Mouse (Mus musculus) kidney, embryonic 15.5 days (tissue): ENCODE measurements around the gene Six4. TPM values are rescaled to one million over a fixed set of nuclear protein-coding genes. Genes with fewer than 3 reads are reported as not detected.
"Not testable (repeated sequence)": the region's sequence is repeated elsewhere in the genome, so short reads cannot be mapped to it uniquely, and the experiment has no call there.

Source experiments
- ATAC-seq: fragments of 200-750 bp; cut with Nextera tagmentation; replicated peaks from 2 replicates; pipeline ENCODE4 v1.8.0; 2017; ENCODE audit warnings: moderate TSS enrichment; ENCODE audit not compliant: low FRiP score
- H3K27ac ChIP-seq: fragments of 300-500 bp; sonication (generic); 2 replicates; pipeline ENCODE4 v1.5.1; 2015; ENCODE audit warnings: mild to moderate bottlenecking, inconsistent platforms
- H3K27me3 ChIP-seq: fragments of 300-500 bp; sonication (generic); 2 replicates; pipeline ENCODE4 v1.6.1; 2015; ENCODE audit warnings: inconsistent platforms
- H3K36me3 ChIP-seq: fragments of 300-500 bp; sonication (generic); 2 replicates; pipeline ENCODE4 v1.6.1; 2015; ENCODE audit warnings: inconsistent platforms
- H3K4me1 ChIP-seq: fragments of 300-500 bp; sonication (generic); 2 replicates; pipeline ENCODE4 v1.6.1; 2015; ENCODE audit warnings: inconsistent platforms
- H3K4me2 ChIP-seq: fragments of 300-500 bp; sonication (generic); 2 replicates; pipeline ENCODE4 v1.6.1; 2015; ENCODE audit warnings: moderate library complexity, mild to moderate bottlenecking, inconsistent platforms
- H3K4me3 ChIP-seq: fragments of 300-500 bp; sonication (generic); replicated peaks from 2 replicates; pipeline ENCODE4 v1.5.1; 2015; ENCODE audit warnings: mild to moderate bottlenecking, inconsistent platforms
- H3K9ac ChIP-seq: fragments of 300-500 bp; sonication (generic); 2 replicates; pipeline ENCODE4 v1.6.1; 2015; ENCODE audit warnings: mild to moderate bottlenecking, inconsistent platforms
- H3K9me3 ChIP-seq: fragments of 300-500 bp; sonication (generic); replicated peaks from 2 replicates; pipeline ENCODE4 v1.6.1; 2016; ENCODE audit warnings: inconsistent platforms
- WGBS: fragments of 180-500 bp; shearing (Covaris S2); methylation state at CpG from one replicate; pipeline ENCODE4 v1.1.7; 2015; ENCODE audit warnings: mixed read lengths; 5-methylcytosine and 5-hydroxymethylcytosine counted together
- polyA plus RNA-seq: library from polyadenylated mRNA; unstranded; fragments of >200 nt; fragmentation: Nextera tagmentation; extraction: Ambion mirVana; gene quantifications from 2 replicates; pipeline ENCODE4 v1.2.1, GENCODE M21; 2015

Six4 gene
- polyA plus RNA-seq, 1 experiment from 2014 or later, result 4.2 TPM

DNA sequence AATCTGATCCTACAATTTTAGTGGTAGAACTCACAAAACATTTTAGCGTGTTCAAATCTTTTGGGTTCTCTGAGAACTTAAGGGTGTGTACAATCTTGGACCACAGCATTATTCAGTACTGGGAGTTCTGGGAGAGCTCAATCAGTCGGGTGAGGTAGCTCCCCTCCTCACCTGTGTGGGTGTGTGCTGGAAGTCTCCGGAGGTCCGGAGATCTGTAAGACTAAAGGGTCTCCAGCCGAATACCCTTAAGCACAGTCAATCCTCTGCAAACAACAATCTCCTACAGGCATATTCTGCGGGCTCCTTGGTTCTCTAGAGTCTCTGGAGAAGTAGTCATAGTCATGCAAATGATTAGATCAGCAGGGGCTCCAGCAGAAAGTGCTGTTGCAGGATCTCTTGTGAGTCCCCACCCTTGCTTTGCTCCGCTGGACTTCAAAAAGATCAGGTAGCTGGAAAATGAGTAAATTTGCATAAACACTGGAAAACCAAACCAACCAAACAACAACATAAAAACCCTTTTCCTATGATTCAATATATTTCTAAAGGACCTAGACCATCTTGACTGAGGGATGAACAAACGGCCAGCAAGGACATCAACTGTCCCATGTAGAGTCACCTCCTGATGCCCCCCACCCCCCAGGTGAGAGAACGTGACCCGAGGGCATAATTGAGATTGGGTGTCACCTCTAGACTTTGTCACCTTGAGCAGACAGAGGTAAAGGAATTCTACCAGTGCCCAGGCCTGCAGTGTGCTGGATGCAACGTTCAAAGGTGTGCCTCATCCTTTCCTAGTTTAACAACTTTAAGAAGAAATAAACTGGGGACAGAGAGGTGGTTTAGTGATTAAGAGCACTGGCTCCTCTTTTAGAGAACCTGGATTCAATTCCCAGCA, 27.3 kb downstream of the Six4 start:
- H3K4me1 ChIP-seq, result no peaks in the 10 kb centered on the region
- no peaks in the 10 kb centered on the region for H3K36me3 ChIP-seq
- no peak for ATAC-seq
- no peak overlapping the region for H3K4me3 ChIP-seq
- H3K9ac ChIP-seq, result no peak overlapping the region
- H3K27ac ChIP-seq, result no peak overlapping the region
- no peak overlapping the region for H3K4me2 ChIP-seq
- WGBS, result 29% methylated on average over 11 of the region's 11 CpGs
- H3K27me3 ChIP-seq, result no peaks in the 10 kb centered on the region
- no peaks in the 10 kb centered on the region for H3K9me3 ChIP-seq

DNA sequence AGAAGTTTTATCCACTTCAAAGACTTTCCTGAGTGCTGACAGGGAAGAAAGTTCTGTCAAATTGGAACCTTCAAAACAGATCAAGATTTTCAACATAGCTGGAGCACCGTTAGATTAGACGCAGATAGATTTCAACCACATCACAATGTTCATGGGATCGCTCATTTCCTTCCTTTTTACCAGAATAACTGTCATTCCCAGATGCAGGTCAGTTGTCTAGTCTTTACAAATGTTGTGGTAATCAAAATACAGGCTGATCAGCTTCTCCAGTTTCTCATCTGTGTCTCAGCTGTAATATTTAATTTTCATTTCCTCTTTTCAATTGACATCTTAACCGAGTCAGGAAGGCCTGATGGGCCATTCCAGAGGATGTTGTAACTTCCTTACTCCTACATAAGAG, 29.5 kb downstream of the Six4 start:
- H3K4me2 ChIP-seq, result no peak overlapping the region
- no peaks in the 10 kb centered on the region for H3K4me1 ChIP-seq
- H3K9ac ChIP-seq, result no peak overlapping the region
- no peaks in the 10 kb centered on the region for H3K36me3 ChIP-seq
- H3K27ac ChIP-seq, result no peak overlapping the region
- no peaks in the 10 kb centered on the region for H3K9me3 ChIP-seq
- H3K27me3 ChIP-seq, result no peaks in the 10 kb centered on the region
- WGBS, result 85% methylated on average over 4 of the region's 4 CpGs
- H3K4me3 ChIP-seq, result no peak overlapping the region
- ATAC-seq, result no peak

DNA sequence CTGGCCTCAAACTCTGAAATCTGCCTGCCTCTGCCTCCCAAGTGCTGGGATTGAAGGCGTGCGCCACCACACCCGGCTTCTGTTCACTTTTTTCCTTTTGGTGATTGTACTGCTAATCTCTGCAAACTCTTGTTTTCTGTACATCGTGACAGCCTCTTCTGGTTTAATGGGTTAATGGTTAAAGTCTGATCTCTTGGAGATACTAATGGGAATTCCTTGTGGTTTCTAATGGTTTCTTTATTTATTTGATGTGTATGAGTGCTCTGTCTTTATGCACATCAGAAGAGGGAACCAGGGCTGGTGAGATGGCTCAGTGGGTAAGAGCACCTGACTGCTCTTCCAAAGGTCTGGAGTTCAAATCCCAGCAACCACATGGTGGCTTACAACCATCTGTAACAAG, 31.4 kb downstream of the Six4 start:
- H3K4me3 ChIP-seq, H3K9me3 ChIP-seq, H3K4me1 ChIP-seq, H3K9ac ChIP-seq, H3K27me3 ChIP-seq, H3K27ac ChIP-seq, H3K4me2 ChIP-seq, ATAC-seq, H3K36me3 ChIP-seq: not testable (repeated sequence)
- 89% methylated on average over 4 of the region's 4 CpGs for WGBS

DNA sequence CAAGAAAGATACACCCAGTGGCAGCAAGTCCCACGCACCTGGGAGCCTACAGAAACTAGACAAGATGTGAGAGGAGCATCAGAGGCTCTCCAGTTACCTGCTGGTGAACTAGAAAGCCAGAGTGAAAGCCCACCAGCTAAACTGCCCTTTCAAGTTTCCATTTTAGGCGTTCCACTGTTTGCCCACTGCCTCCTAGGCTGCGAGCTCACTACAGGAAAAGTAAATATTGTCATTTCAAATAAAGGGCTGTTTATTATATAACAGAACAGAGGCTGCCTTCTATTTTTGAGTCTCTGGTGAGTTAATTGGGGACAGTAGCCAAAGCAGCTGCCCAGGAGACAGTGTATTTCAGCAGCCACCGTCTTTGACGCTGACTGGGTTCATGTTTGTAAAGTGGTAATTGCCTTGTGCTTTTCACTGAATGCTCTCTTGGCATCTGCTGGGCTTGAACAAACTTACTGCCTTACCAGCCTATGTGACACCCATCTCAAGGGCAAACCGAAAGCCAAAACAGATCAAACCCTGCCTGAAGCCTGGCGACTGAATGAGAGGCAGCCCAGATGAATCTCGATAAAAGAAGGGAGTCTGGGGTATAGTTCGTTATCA, 52.3 kb downstream of the Six4 start:
- WGBS, result 55% methylated on average over 9 of the region's 9 CpGs
- H3K36me3 ChIP-seq, result no peaks in the 10 kb centered on the region
- H3K9ac ChIP-seq, result no peak overlapping the region
- no peaks in the 10 kb centered on the region for H3K4me1 ChIP-seq
- no peaks in the 10 kb centered on the region for H3K9me3 ChIP-seq
- H3K4me3 ChIP-seq, result no peak overlapping the region
- H3K27ac ChIP-seq, result no peak overlapping the region
- ATAC-seq, result no peak
- peaks cover 23% of the 10 kb centered on the region for H3K27me3 ChIP-seq
- H3K4me2 ChIP-seq, result no peak overlapping the region

DNA sequence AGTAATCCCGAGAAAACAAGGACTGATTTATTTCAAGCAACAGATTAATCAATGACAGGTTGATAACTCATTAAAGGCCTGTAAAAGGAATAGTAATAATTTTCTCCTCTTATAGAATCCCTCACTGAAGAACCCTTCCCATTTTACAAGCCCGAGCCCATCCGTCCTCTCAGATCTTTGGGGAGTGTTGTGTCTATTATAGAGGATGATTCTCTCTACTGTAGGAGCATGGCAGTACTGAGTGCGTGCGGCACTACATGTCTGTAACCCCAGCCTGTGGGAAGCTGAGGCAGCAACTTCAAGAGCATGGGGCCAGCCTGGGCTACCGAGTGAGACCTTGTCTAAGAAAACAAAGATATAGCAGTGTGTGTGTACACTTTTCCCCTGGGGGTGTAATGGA, 55.8 kb downstream of the Six4 start:
- Histone ChIP-seq H3K27ac (no peak overlapping the region), H3K4me1 (peaks cover 18% of the 10 kb centered on the region), H3K36me3 (no peaks in the 10 kb centered on the region), H3K9ac (no peak overlapping the region), H3K4me2 (no peak overlapping the region), H3K4me3 (no peak overlapping the region), H3K9me3 (no peaks in the 10 kb centered on the region), H3K27me3 (peaks cover 58% of the 10 kb centered on the region)
- no peak for ATAC-seq
- WGBS, result 74% methylated on average over 6 of the region's 6 CpGs

DNA sequence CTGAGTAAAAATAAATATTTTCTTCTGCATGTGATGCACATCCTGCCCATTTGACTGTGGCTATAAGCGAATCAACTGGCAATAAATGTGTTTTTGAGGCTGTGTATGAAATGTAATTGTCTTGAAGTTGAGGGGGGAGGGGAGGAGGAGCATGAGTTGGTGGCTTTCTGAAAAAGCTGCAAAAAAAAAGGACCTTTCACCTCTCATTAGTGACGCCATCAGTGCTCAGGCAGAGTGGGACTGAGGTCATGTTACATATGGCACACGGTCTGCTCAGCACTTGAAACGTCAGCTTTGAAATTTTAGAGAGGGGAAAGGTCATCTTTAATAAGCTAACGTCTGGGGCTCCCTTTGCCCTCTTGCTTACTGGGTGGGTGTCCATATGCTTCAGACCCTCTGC, 57.8 kb downstream of the Six4 start:
- no peaks in the 10 kb centered on the region for H3K36me3 ChIP-seq
- peaks cover 78% of the 10 kb centered on the region for H3K27me3 ChIP-seq
- H3K4me3 ChIP-seq, result no peak overlapping the region
- H3K27ac ChIP-seq, result no peak overlapping the region
- ATAC-seq, result no peak
- WGBS, result 16% methylated on average over 5 of the region's 5 CpGs
- peaks cover 25% of the 10 kb centered on the region for H3K4me1 ChIP-seq
- no peak overlapping the region for H3K4me2 ChIP-seq
- no peaks in the 10 kb centered on the region for H3K9me3 ChIP-seq
- H3K9ac ChIP-seq, result no peak overlapping the region

DNA sequence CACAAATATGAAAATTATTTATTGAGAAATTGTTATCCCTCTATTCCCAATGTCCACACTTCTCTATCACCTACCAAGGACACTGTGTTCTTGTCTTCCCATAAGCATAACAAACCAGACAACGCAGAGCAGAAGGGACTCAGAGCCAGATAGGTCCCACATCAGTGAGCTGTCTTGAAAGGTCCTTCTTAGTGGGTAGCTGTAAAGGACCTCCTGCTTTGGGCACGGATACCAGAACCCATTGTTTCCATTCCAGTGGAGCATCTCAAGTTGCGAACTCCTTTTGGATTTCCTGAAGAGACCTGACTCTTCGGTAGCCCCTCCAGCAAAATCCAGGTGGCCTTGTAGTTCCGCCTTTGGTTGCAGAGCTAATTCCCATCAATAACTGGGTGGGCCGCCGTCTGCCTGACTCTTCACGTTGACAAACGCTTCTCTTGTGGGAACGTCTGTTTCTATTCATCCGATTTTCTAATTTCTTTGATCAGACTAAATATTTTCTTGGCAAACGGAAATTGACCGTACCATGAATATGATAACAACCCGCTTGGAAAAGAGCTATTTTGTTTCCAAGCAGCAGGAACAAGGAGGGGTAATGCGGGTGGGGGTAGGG, 58.6 kb downstream of the Six4 start:
- Histone ChIP-seq H3K9me3 (no peaks in the 10 kb centered on the region), H3K36me3 (no peaks in the 10 kb centered on the region), H3K4me1 (peaks cover 30% of the 10 kb centered on the region), H3K4me2 (peak overlapping the region; percentile 95), H3K27ac (no peak overlapping the region), H3K9ac (no peak overlapping the region), H3K4me3 (no peak overlapping the region), H3K27me3 (peaks cover 86% of the 10 kb centered on the region)
- ATAC-seq, result no peak
- WGBS, result 21% methylated on average over 15 of the region's 15 CpGs

DNA sequence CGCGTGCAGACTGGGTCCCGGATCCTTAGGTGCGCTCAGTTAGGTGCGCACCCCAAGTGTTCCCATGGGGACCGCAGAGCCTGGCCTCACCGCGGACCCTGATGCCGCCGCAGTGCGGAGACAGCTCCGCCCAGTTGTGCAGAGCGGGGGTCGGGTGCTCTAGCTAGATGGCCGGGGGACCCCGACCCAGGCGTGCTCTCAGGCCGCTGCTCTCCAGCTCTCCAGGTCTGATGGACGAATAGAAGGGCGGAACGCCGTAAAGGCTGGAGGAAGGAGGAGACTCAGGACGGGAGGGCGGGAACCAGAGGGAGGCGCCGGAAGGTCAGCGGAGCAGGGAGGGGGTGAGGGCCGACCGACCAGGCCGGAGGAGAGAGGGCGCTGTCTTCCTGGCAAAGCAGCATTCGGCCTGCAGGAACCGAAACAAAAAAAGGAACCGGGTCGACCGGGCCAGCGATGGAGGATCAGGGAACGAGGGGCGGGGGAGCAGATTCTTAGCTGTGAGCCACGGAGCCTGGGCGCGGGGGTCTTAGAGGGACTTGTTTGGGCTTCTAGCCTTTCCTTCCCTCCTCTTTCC, 59.5 kb downstream of the Six4 start, which contains the start of gene Six1:
Six1 (minus strand) TSS at position 220 of the 574 bp plus-strand sequence.
- no peaks in the 10 kb centered on the region for H3K36me3 ChIP-seq
- peak within 1 kb of the TSS; percentile 95 for H3K4me2 ChIP-seq
- H3K27me3 ChIP-seq, result peaks cover 92% of the 10 kb centered on the region
- peaks cover 30% of the 10 kb centered on the region for H3K4me1 ChIP-seq
- no peak within 1 kb of the TSS for H3K27ac ChIP-seq
- no peaks in the 10 kb centered on the region for H3K9me3 ChIP-seq
- H3K4me3 ChIP-seq, result peak within 1 kb of the TSS; percentile 61
- peak within 1 kb of the TSS; percentile 49 for H3K9ac ChIP-seq
- ATAC-seq, result peak; percentile 93
- under 1% methylated on average over 41 of the region's 42 CpGs for WGBS

DNA sequence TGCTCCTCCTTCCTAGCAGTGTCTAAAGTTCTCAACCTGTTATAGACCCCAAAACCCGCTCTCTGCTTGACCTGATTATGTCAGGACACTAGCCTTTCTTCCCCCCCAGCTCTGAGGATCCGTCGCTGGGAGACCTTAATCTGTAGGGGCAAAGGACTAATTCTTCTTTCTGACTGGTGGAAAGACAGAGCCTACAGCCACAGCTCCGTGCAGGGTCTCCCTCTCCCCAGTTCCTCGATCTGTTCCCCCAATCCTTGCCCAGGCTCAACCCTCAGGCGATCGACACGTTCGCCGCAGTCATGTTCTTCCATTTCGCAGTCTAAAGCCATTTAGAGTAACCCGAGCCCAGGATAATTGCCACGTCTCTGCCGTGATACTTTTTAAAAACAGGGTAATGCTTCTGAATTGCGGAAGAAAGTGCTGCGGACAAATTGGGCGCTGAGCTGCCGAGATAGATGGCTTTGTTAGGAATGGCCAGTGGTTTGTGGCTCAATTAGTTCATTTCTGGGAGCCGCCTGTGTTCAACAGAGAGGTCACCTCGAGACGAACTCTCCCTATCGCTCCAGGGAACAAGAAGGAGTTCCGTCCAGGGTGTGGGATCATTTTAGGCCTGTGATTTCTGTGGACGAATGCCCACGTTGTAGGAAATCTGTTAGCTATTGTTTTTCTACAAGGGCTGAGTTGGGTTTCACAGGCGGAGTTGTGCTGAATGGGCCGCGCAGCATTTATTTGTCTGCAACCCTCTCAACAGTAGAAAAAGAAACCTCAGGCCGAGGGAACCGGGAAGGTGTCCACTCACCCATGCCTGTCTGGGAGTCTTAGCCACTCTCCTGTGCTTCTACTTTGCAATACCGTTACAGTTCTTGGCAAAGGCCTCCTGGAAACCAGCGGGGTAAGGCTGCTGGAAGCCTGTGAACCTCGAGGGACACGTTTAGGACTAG, 60.3 kb downstream of the Six4 start:
- peak overlapping the region; percentile 61 for H3K4me3 ChIP-seq
- ATAC-seq, result peak; percentile 42
- WGBS, result 7% methylated on average over 34 of the region's 34 CpGs
- H3K36me3 ChIP-seq, result no peaks in the 10 kb centered on the region
- peak overlapping the region; percentile 95 for H3K4me2 ChIP-seq
- no peak overlapping the region for H3K9ac ChIP-seq
- peaks cover 30% of the 10 kb centered on the region for H3K4me1 ChIP-seq
- H3K9me3 ChIP-seq, result no peaks in the 10 kb centered on the region
- H3K27me3 ChIP-seq, result peaks cover 100% of the 10 kb centered on the region
- H3K27ac ChIP-seq, result no peak overlapping the region

DNA sequence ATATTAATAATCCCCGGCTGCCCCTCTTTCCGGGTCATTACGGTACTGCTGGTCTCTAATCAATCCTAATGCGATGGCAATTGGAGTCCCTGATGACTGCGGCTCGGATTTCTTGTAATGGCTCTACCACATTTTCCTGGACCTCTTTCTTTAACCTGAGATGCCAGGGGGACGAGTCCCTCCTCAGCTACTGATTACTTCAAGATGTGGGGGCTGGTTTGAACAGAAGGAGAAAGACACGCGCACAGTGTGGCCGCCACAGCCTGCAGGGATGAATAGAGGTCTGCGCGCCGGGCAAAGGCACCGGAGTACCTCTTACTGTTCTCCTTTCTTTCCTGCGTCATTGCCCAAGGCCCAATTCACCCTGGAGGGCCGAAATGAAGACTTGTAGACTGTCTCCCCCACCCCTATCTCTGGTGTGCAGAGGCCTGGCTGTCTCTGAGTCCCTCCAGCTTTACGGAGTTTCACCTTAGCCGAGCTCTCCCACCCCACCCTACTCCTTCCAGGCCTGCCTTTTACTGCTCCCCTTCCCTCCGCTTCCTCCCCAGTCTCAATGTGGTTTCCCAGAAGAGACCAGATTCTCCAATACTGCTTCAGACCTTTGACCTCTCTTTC, 61.1 kb downstream of the Six4 start:
- no peak overlapping the region for H3K27ac ChIP-seq
- no peak for ATAC-seq
- peaks cover 30% of the 10 kb centered on the region for H3K4me1 ChIP-seq
- H3K4me3 ChIP-seq, result peak overlapping the region; percentile 61
- no peaks in the 10 kb centered on the region for H3K36me3 ChIP-seq
- no peaks in the 10 kb centered on the region for H3K9me3 ChIP-seq
- no peak overlapping the region for H3K9ac ChIP-seq
- peak overlapping the region; percentile 95; the same call in 1 of the 2 replicates for H3K4me2 ChIP-seq
- H3K27me3 ChIP-seq, result peaks cover 100% of the 10 kb centered on the region
- 7% methylated on average over 19 of the region's 19 CpGs for WGBS
